Mouse (Mus musculus) thymus, adult 2 months (tissue): Measurements from ENCODE around the gene Dglucy. TPM values are rescaled to one million over a fixed set of nuclear protein-coding genes. Genes with fewer than 3 reads are reported as not detected.

Experiments used
- DNase-seq: peaks from one replicate; pipeline ENCODE4 v3.0.0; 2021
- H3K27ac ChIP-seq: fragments of 200-500 bp; 2 replicates; pipeline ENCODE4 v1.5.1; 2012; ENCODE audit warnings: low read length, control low read depth; ENCODE audit not compliant: control insufficient read depth, insufficient read depth
- H3K27me3 ChIP-seq: fragments of 200-500 bp; 2 replicates; pipeline ENCODE4 v1.6.1; 2012; ENCODE audit warnings: mild to moderate bottlenecking, low read length, moderate library complexity, mixed read lengths; ENCODE audit not compliant: control insufficient read depth, insufficient read depth
- H3K36me3 ChIP-seq: fragments of 200-500 bp; 2 replicates; pipeline ENCODE4 v1.6.1; 2012; ENCODE audit warnings: mild to moderate bottlenecking, low read length, moderate library complexity; ENCODE audit not compliant: control insufficient read depth, insufficient read depth
- H3K4me1 ChIP-seq: fragments of 200-500 bp; replicated peaks from 2 replicates; pipeline ENCODE4 v1.6.1; 2012; ENCODE audit warnings: low read length; ENCODE audit not compliant: control insufficient read depth, insufficient read depth
- H3K4me3 ChIP-seq: fragments of 200-500 bp; 2 replicates; pipeline ENCODE4 v1.5.1; 2012; ENCODE audit warnings: mild to moderate bottlenecking, low read length, control low read depth, moderate library complexity; ENCODE audit not compliant: control insufficient read depth, insufficient read depth
- CTCF ChIP-seq: fragments of 200-500 bp; IDR thresholded peaks from 2 replicates; pipeline ENCODE4 v1.5.1; 2012; ENCODE audit warnings: mild to moderate bottlenecking, control low read depth, low read length, moderate library complexity, borderline replicate concordance; ENCODE audit not compliant: control insufficient read depth, poor library complexity, insufficient read depth; ENCODE audit errors: extremely low read depth
- POLR2A ChIP-seq: fragments of 200-500 bp; IDR thresholded peaks from 2 replicates; pipeline ENCODE4 v1.6.1; 2012; ENCODE audit warnings: mild to moderate bottlenecking, low read length, control low read depth, moderate library complexity; ENCODE audit not compliant: control insufficient read depth, poor library complexity, insufficient read depth; ENCODE audit errors: extremely low read depth
- WGBS: fragments of 180-500 bp; shearing (Covaris S2); methylation state at CpG from one replicate; pipeline ENCODE4 v1.1.7; 2018; 5-methylcytosine and 5-hydroxymethylcytosine counted together
- polyA plus RNA-seq: library from polyadenylated mRNA; depleted of rRNA; stranded (reverse); fragments of >200 nt; gene quantifications from 2 replicates; pipeline ENCODE4 v1.2.3, GENCODE M21; 2012; rRNA removed

The Dglucy gene
- polyA plus RNA-seq, 1 experiment: 8.6 TPM

DNA sequence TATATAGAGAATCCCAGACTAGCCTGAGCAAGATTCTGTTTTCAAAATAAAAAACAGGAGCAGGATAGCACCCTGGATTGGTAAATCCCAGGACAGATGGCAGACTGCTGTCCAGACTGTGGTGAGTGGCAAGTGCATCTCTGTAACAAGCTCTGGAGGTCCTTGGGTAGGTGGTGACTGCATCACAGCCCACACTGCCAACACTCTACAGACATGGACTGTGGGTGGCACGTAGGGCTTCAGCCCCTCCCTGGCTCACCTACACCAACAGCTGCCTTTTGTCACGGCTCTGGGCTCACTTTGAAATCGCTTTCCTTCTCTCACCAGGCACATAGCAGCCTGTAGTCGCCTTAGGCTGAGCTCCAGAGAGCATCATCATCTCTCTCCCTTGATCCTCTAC, 164.3 kb downstream of the Dglucy start:
- Histone ChIP-seq H3K4me3 (no peak overlapping the region), H3K27me3 (no peaks in the 10 kb centered on the region), H3K27ac (no peak overlapping the region), H3K36me3 (peaks cover 86% of the 10 kb centered on the region), H3K4me1 (no peaks in the 10 kb centered on the region)
- TF ChIP-seq CTCF (no peak), POLR2A (no peak)
- 96% methylated on average over 4 of the region's 4 CpGs for WGBS
- no peak for DNase-seq

DNA sequence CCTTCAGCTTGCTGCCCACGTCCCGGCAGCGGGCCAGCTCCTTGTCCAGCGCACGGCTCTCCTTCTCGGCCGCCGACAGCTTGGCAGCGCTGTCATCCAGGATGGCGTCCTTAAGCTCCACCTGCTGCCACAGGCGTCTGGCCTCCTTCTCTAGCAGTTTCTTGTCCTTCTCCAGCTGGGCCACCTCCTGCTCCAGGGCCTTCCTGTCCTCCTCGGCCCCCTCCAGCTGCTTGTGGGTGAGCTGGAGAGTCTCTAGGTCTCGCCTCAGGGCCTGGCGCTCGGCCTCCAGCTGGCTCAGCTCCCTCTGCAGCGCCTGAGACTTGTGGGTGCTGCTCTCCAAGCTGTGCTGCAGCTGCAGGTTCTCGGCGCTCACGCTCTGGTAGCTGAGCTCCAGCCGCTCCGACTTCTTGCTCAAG, 166.1 kb downstream of the Dglucy start:
- no peak for TF ChIP-seq CTCF
- TF ChIP-seq POLR2A: no peak
- Histone ChIP-seq H3K36me3 (peaks cover 90% of the 10 kb centered on the region), H3K27me3 (no peaks in the 10 kb centered on the region), H3K4me1 (no peaks in the 10 kb centered on the region), H3K4me3 (no peak overlapping the region), H3K27ac (no peak overlapping the region)
- no peak for DNase-seq
- WGBS: 94% methylated on average over 21 of the region's 21 CpGs

DNA sequence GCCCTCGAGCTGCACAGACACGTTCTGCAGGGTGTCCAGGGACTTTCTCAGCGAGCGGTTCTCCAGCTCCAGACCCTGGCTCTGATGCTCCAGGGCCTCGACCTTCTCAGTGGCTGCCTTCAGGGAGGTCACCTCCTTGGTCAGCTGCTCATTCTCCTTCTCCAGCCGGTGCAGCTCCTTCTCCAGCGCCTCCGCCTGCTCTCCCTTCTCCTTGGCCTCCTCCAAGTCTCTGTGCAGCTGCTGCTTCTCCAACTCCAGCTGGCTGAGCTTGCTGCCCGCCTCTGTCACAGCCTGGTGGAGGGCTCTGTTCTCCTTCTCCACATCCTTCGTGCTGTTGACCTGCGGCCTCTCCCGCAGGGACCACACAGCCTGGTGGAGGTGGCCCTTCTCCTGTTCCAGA, 166.6 kb downstream of the Dglucy start:
- Histone ChIP-seq H3K27ac (no peak overlapping the region), H3K4me3 (no peak overlapping the region), H3K36me3 (peaks cover 87% of the 10 kb centered on the region), H3K4me1 (no peaks in the 10 kb centered on the region), H3K27me3 (no peaks in the 10 kb centered on the region)
- DNase-seq: no peak
- TF ChIP-seq POLR2A (no peak), CTCF (no peak)
- WGBS: 98% methylated on average over 12 of the region's 12 CpGs

DNA sequence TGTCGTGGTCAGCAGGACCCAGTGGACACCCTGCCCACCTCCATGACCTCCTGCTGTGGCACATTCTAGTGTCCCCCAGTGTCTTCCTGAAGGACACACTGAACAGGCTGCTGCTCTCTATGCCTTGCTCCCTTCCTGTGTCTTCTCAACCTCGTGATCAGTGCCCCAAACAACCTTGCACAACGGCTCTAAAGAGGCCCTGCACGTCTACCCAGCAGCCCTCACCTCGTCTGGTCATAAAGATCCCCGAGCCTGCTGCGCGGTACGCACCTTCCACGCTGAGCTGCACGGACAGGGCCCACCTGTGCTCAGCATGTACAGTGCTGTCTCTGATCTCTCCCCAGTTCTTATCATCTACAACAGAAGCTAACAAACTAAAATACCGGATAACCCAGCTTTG, 167.1 kb downstream of the Dglucy start:
- Histone ChIP-seq H3K27me3 (no peaks in the 10 kb centered on the region), H3K27ac (no peak overlapping the region), H3K4me1 (no peaks in the 10 kb centered on the region), H3K36me3 (peaks cover 82% of the 10 kb centered on the region), H3K4me3 (no peak overlapping the region)
- no peak for DNase-seq
- TF ChIP-seq POLR2A: no peak
- no peak for TF ChIP-seq CTCF
- 98% methylated on average over 12 of the region's 12 CpGs for WGBS

Other genes with a start within 250 kb of the Dglucy start
- gene Rps6ka5, start 52.1 kb upstream of the Dglucy start, polyA plus RNA-seq: 4.6 and 4.7 TPM in 2 replicates
- gene Gpr68, start 129.1 kb downstream of the Dglucy start, polyA plus RNA-seq: 21.8 and 25.2 TPM in 2 replicates
- gene Ccdc88c, start 250.0 kb downstream of the Dglucy start, polyA plus RNA-seq: 75.0 and 87.7 TPM in 2 replicates